Mouse (Mus musculus) stomach, embryonic 16.5 days (tissue): Measurements from ENCODE around the gene Gbp3. TPM values are rescaled to one million over a fixed set of nuclear protein-coding genes. Genes with fewer than 3 reads are reported as not detected.
A peak's percentile ranks its signal among the peaks of the same experiment; 100 is the strongest.
"Not testable (repeated sequence)": the region's sequence is repeated elsewhere in the genome, so short reads cannot be mapped to it uniquely, and the experiment has no call there.

ENCODE experiments used
- ATAC-seq: fragments of 200-750 bp; cut with Nextera tagmentation; 2 replicates; pipeline ENCODE4 v1.8.0; 2017; ENCODE audit warnings: moderate number of reproducible peaks, moderate TSS enrichment; ENCODE audit not compliant: insufficient read depth, low FRiP score
- H3K27ac ChIP-seq: fragments of 300-500 bp; sonication (generic); 2 replicates; pipeline ENCODE4 v1.5.1; 2014; ENCODE audit warnings: low read length
- H3K27me3 ChIP-seq: fragments of 300-500 bp; sonication (generic); 2 replicates; pipeline ENCODE4 v1.6.1; 2014; ENCODE audit warnings: low read length, control low read depth, mixed read lengths; ENCODE audit not compliant: control insufficient read depth, insufficient read depth
- H3K36me3 ChIP-seq: fragments of 300-500 bp; sonication (generic); 2 replicates; pipeline ENCODE4 v1.6.1; 2014; ENCODE audit warnings: low read length; ENCODE audit not compliant: control insufficient read depth, insufficient read depth
- H3K4me1 ChIP-seq: fragments of 300-500 bp; sonication (generic); 2 replicates; pipeline ENCODE4 v1.6.1; 2014; ENCODE audit warnings: low read length, control low read depth, mixed read lengths; ENCODE audit not compliant: control insufficient read depth, insufficient read depth
- H3K4me2 ChIP-seq: fragments of 300-500 bp; sonication (generic); 2 replicates; pipeline ENCODE4 v1.6.1; 2014; ENCODE audit warnings: low read depth, low read length, mixed read lengths
- H3K4me3 ChIP-seq: fragments of 300-500 bp; sonication (generic); replicated peaks from 2 replicates; pipeline ENCODE4 v1.5.1; 2014; ENCODE audit warnings: mild to moderate bottlenecking, low read length
- H3K9ac ChIP-seq: fragments of 300-500 bp; sonication (generic); 2 replicates; pipeline ENCODE4 v1.6.1; 2014; ENCODE audit warnings: low read length
- H3K9me3 ChIP-seq: fragments of 300-500 bp; sonication (generic); replicated peaks from 2 replicates; pipeline ENCODE4 v1.6.1; 2016; ENCODE audit warnings: low read length, control low read depth; ENCODE audit not compliant: control insufficient read depth
- WGBS: fragments of 180-500 bp; shearing (Covaris S2); extraction: QIAGEN DNeasy Blood & Tissue Kit; methylation state at CpG from one replicate; pipeline ENCODE4 v1.1.7; 2014; 5-methylcytosine and 5-hydroxymethylcytosine counted together
- polyA plus RNA-seq: library from polyadenylated mRNA; unstranded; fragments of >200 nt; fragmentation: Nextera tagmentation; extraction: Ambion mirVana; gene quantifications from 2 replicates; pipeline ENCODE4 v1.2.1, GENCODE M21; 2015

Gene Gbp3
- polyA plus RNA-seq, 1 experiment from 2014 or later, result 1.7 TPM

DNA sequence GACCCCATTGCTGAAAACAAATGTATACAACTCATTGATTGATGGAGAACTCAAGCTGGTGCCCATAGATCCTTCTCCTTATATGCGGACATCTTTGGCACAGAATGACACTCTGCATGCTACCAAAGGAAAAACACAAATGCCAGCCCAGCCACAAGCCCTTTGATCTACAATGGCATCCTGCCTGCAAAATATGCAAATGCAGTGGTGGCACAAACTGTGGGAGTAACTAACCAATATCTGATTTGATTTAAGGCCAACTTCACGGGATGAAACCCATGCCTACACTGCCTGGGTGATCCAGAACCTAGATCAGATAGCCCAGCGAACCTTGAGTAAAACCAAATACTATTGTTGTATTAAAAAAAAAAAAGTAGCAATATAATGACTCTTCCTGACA, 13.1 kb upstream of the Gbp3 start:
- H3K9ac ChIP-seq, result no peak overlapping the region
- H3K36me3 ChIP-seq, result no peaks in the 10 kb centered on the region
- WGBS, result 80% methylated on average over 3 of the region's 3 CpGs
- H3K9me3 ChIP-seq, result no peaks in the 10 kb centered on the region
- no peak overlapping the region for H3K4me3 ChIP-seq
- no peaks in the 10 kb centered on the region for H3K4me1 ChIP-seq
- H3K27ac ChIP-seq, result no peak overlapping the region
- no peaks in the 10 kb centered on the region for H3K27me3 ChIP-seq
- no peak overlapping the region for H3K4me2 ChIP-seq
- ATAC-seq, result no peak

DNA sequence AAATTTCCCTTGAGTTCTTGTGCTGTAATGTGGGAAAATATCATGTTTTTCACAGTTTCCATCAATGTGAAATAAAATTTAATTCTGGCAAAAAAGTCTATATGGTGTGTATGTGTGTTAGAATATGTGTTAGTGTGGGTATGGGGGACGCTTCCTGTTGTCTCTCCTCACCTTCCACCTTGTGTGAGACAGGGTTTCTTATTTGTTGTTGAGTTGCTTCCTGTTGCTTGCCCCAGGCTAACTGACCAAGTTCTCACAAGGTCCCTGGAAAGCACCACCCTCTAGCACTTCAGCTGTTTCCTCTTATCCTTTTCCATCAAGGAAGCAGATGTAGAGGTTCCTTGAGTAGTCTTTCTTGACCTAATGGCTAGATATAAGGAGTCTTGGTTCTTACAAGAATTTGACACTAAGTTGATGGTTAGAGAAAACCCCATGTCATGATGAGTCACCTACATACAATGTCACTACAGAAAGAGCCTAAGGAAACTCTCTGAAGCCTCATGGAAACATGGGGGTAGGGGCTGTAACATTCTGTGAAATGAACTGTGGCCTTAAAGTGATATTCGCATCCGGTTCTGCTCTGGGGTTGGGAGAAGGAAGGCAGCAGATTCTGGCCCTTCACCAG, 9.7 kb upstream of the Gbp3 start:
- ATAC-seq, result no peak
- WGBS, result 84% methylated on average over 3 of the region's 3 CpGs
- H3K4me3 ChIP-seq, result no peak overlapping the region

DNA sequence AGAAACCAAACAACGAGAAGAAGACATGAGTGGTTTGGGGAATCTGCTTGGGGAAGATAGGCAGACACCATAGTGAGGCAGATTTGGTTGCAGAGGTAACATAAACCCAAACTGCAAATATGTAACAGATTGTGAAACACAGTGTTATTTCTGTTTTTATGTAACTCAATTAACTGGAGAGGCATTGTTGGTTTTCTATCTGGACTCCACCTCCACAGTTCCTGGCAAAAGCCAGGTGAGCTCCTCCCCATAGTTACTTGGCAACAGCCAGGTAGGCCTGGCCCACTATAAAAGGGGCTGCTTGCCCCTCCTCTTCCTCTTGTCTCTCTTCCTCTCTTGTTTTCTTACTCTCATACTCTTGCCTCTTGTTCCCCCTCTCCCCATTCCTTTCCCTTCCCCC, 5.2 kb upstream of the Gbp3 start:
- ATAC-seq, result no peak
- H3K4me2 ChIP-seq, result no peak overlapping the region
- H3K27me3 ChIP-seq, result no peaks in the 10 kb centered on the region
- no peak overlapping the region for H3K4me3 ChIP-seq
- no peak overlapping the region for H3K27ac ChIP-seq
- no peaks in the 10 kb centered on the region for H3K9me3 ChIP-seq
- no peaks in the 10 kb centered on the region for H3K4me1 ChIP-seq
- no peaks in the 10 kb centered on the region for H3K36me3 ChIP-seq
- no peak overlapping the region for H3K9ac ChIP-seq
- 79% methylated on average over 1 of the region's 1 CpGs for WGBS

More for the DNA sequence above, 9.7 kb upstream of the Gbp3 start:
- H3K27ac ChIP-seq, result no peak overlapping the region
- H3K27me3 ChIP-seq, result no peaks in the 10 kb centered on the region
- H3K36me3 ChIP-seq, result no peaks in the 10 kb centered on the region
- no peaks in the 10 kb centered on the region for H3K4me1 ChIP-seq
- H3K4me2 ChIP-seq, result no peak overlapping the region
- no peak overlapping the region for H3K9ac ChIP-seq
- no peaks in the 10 kb centered on the region for H3K9me3 ChIP-seq

- no peaks in the 10 kb centered on the region for H3K27me3 ChIP-seq
- H3K9me3 ChIP-seq, result no peaks in the 10 kb centered on the region
- H3K9ac ChIP-seq, result no peak overlapping the region
- 87% methylated on average over 11 of the region's 11 CpGs for WGBS
- H3K4me3 ChIP-seq, result no peak overlapping the region
- H3K36me3 ChIP-seq, result no peaks in the 10 kb centered on the region
- no peak overlapping the region for H3K27ac ChIP-seq
- H3K4me2 ChIP-seq, result no peak overlapping the region
- H3K4me1 ChIP-seq, result 0 out of 2 replicates have a peak, but pooled peaks cover 4% of the 10 kb centered on the region
- ATAC-seq, result no peak
Observed at GRCm38 (mm10) chr3:142555623-142556022, 4.2 kb upstream of the Gbp3 start.

- Histone ChIP-seq H3K27me3 (no peaks in the 10 kb centered on the region), H3K4me3 (peak overlapping the region; percentile 39), H3K4me2 (peak overlapping the region; percentile 41), H3K36me3 (no peaks in the 10 kb centered on the region), H3K4me1 (0 out of 2 replicates have a peak, but pooled peaks cover 4% of the 10 kb centered on the region), H3K27ac (peak overlapping the region; percentile 25; the same call in 1 of the 2 replicates), H3K9me3 (no peaks in the 10 kb centered on the region), H3K9ac (peak overlapping the region; percentile 24; the same call in 1 of the 2 replicates)
- ATAC-seq, result peak; percentile 72; the same call in 1 of the 2 replicates
- 13% methylated on average over 12 of the region's 12 CpGs for WGBS
Observed at GRCm38 (mm10) chr3:142560296-142560948, 596 bp downstream of the Gbp3 start.

DNA sequence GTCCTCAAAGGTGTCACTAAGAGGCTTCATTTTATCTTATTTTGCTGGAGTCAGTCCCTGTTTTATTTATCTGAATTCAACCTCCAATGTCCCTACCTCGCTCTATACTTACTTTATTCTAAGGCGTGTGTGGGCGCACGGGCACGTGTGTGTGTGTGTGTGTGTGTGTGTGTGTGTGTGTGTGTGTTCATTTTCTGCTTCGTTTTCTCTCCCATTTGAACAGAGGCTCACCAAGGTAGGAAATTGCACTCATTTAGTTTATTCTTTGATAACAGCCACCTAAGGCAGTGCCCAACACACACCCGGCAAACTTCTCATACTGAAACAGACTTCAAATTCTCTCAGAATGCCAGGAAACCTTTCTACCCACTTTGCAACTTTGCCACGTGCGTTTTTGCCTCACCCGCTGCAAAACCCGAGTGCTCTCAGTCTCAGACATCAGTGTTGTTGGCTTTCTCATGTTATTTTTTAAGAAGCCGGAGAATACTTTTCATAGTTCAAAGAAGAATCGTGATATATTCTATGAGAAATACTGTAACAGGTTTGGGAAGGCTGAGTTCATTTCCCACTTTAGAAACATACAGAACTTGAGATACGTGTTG, 1.3 kb downstream of the Gbp3 start:
- H3K9me3 ChIP-seq, result no peaks in the 10 kb centered on the region
- H3K27ac ChIP-seq, result no peak overlapping the region
- H3K4me2 ChIP-seq, result 0 out of 2 replicates have a peak overlapping the region, but pooled peaks have one; percentile 41
- H3K36me3 ChIP-seq, result no peaks in the 10 kb centered on the region
- no peak overlapping the region for H3K9ac ChIP-seq
- ATAC-seq, result no peak
- H3K4me1 ChIP-seq, result 0 out of 2 replicates have a peak, but pooled peaks cover 4% of the 10 kb centered on the region
- H3K27me3 ChIP-seq, result no peaks in the 10 kb centered on the region
- WGBS, result 82% methylated on average over 14 of the region's 14 CpGs
- H3K4me3 ChIP-seq, result no peak overlapping the region

GRCm38 (mm10) chr3:142561666-142562065, 1.8 kb downstream of the Gbp3 start:
- H3K9me3 ChIP-seq, result no peaks in the 10 kb centered on the region
- H3K4me1 ChIP-seq, result 0 out of 2 replicates have a peak, but pooled peaks cover 4% of the 10 kb centered on the region
- 75% methylated on average over 7 of the region's 7 CpGs for WGBS
- ATAC-seq, result no peak
- H3K36me3 ChIP-seq, result no peaks in the 10 kb centered on the region
- H3K4me3 ChIP-seq, result no peak overlapping the region
- H3K27ac ChIP-seq, result no peak overlapping the region
- H3K27me3 ChIP-seq, result no peaks in the 10 kb centered on the region
- H3K4me2 ChIP-seq, result no peak overlapping the region
- no peak overlapping the region for H3K9ac ChIP-seq

DNA sequence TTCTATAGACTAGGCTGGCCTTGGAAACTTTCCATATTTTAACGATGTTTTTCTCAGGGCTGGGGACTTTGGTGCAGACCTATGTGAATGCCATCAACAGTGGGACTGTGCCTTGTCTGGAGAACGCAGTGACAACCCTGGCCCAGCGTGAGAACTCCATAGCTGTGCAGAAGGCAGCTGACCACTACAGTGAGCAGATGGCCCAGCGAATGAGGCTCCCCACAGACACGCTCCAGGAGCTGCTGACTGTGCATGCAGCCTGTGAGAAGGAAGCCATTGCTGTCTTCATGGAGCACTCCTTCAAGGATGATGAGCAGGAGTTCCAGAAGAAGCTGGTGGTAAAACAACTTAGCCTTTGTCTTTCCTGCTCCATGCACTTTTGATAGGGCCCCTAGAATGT, 7.7 kb downstream of the Gbp3 start:
- H3K4me3 ChIP-seq, H3K36me3 ChIP-seq, H3K27me3 ChIP-seq, ATAC-seq, H3K9ac ChIP-seq, H3K4me1 ChIP-seq, H3K27ac ChIP-seq, H3K9me3 ChIP-seq, H3K4me2 ChIP-seq: not testable (repeated sequence)
- 66% methylated on average over 5 of the region's 5 CpGs for WGBS

GRCm38 (mm10) chr3:142570738-142571137, 10.9 kb downstream of the Gbp3 start:
- Histone ChIP-seq H3K27me3 (no peaks in the 10 kb centered on the region), H3K4me2 (no peak overlapping the region), H3K27ac (no peak overlapping the region), H3K9ac (no peak overlapping the region), H3K4me3 (no peak overlapping the region), H3K9me3 (no peaks in the 10 kb centered on the region), H3K36me3 (no peaks in the 10 kb centered on the region), H3K4me1 (no peaks in the 10 kb centered on the region)
- ATAC-seq, result no peak
- WGBS, result 95% methylated on average over 4 of the region's 4 CpGs
